22 mouse cellular contexts compared by ENCODE assay signal in genomic region chr10:105569573-105569972, GRCm38 (mm10).
"Had no signal": no experiment of that assay in that cellular context is flagged by ENCODE, and none has a peak within 500 bp of the region (broad histone marks: within the 10 kb centered on the region; RNA-seq: fewer than 3 reads in every experiment).

No protein-coding gene starts in this region.

- H3K27ac ChIP-seq: gastrocnemius, adult 2 months; heart, embryonic 10.5 days; hindbrain, embryonic 10.5 days; intestine, embryonic 15.5 days; layer of hippocampus, adult 2 months; left cerebral cortex, adult 2 months; liver, embryonic 12.5 days; liver, embryonic 15.5 days had no signal

- H3K27me3 ChIP-seq: heart, embryonic 12.5 days; intestine, embryonic 15.5 days had no signal

- H3K9ac ChIP-seq: heart, embryonic 12.5 days; intestine, embryonic 15.5 days; liver, embryonic 12.5 days; liver, embryonic 15.5 days; liver, postnatal 0 days had no signal

- H3K4me2 ChIP-seq: heart, embryonic 12.5 days; intestine, embryonic 15.5 days; liver, embryonic 12.5 days; liver, embryonic 15.5 days had no signal

- H3K4me3 ChIP-seq: gastrocnemius, adult 2 months; heart, embryonic 10.5 days; heart, embryonic 12.5 days; hindbrain, embryonic 10.5 days; intestine, embryonic 15.5 days; layer of hippocampus, adult 2 months; left cerebral cortex, adult 2 months; liver, embryonic 12.5 days; liver, embryonic 15.5 days had no signal

- H3K4me1 ChIP-seq: intestine, embryonic 15.5 days had no signal

- H3K9me3 ChIP-seq: heart, embryonic 10.5 days; heart, embryonic 12.5 days; hindbrain, embryonic 10.5 days; intestine, embryonic 15.5 days; liver, embryonic 12.5 days; liver, embryonic 15.5 days had no signal

- H3K36me3 ChIP-seq: heart, embryonic 10.5 days; heart, embryonic 12.5 days; intestine, embryonic 15.5 days; liver, embryonic 12.5 days; liver, embryonic 15.5 days had no signal

- ATAC-seq: inflammation-experienced regulatory T-cells, adult 6 months; intestine, embryonic 15.5 days; intestine, postnatal 0 days; liver, embryonic 12.5 days; liver, postnatal 0 days had no signal

- DNase-seq: gastrocnemius, adult 2 months; gastrocnemius, postnatal 10 days; gastrocnemius, postnatal 25 days; heart, adult 18-20 months; heart, postnatal 10 days; heart, postnatal 4 days; kidney, adult 18-20 months; kidney, adult 8-10 months; kidney, postnatal 10 days; kidney, postnatal 25 days; kidney, postnatal 4 days; liver, postnatal 0 days had no signal
